Mouse (Mus musculus) hindbrain, embryonic 15.5 days (tissue): ENCODE measurements around the gene Hpdl. TPM values are rescaled to one million over a fixed set of nuclear protein-coding genes. Genes with fewer than 3 reads are reported as not detected.
"Not testable (repeated sequence)": the region's sequence is repeated elsewhere in the genome, so short reads cannot be mapped to it uniquely, and the experiment has no call there.

Source experiments
- ATAC-seq: fragments of 200-750 bp; cut with Nextera tagmentation; 2 replicates; pipeline ENCODE4 v1.8.0; 2017; ENCODE audit warnings: low read depth, moderate number of reproducible peaks, moderate TSS enrichment; ENCODE audit not compliant: low FRiP score
- H3K27ac ChIP-seq: fragments of 300-500 bp; sonication (generic); replicated peaks from 2 replicates; pipeline ENCODE4 v1.5.1; 2015; ENCODE audit warnings: mild to moderate bottlenecking, inconsistent platforms
- H3K27me3 ChIP-seq: fragments of 300-500 bp; sonication (generic); 2 replicates; pipeline ENCODE4 v1.6.1; 2015; ENCODE audit warnings: control low read depth, inconsistent platforms
- H3K36me3 ChIP-seq: fragments of 300-500 bp; sonication (generic); 2 replicates; pipeline ENCODE4 v1.6.1; 2015; ENCODE audit warnings: control low read depth, inconsistent platforms
- H3K4me1 ChIP-seq: fragments of 300-500 bp; sonication (generic); replicated peaks from 2 replicates; pipeline ENCODE4 v1.6.1; 2015; ENCODE audit warnings: control low read depth, inconsistent platforms
- H3K4me2 ChIP-seq: fragments of 300-500 bp; sonication (generic); 2 replicates; pipeline ENCODE4 v1.6.1; 2015; ENCODE audit warnings: moderate library complexity, mild to moderate bottlenecking, inconsistent platforms
- H3K4me3 ChIP-seq: fragments of 300-500 bp; sonication (generic); 2 replicates; pipeline ENCODE4 v1.5.1; 2015; ENCODE audit warnings: mild to moderate bottlenecking, inconsistent platforms
- H3K9ac ChIP-seq: fragments of 300-500 bp; sonication (generic); 2 replicates; pipeline ENCODE4 v1.6.1; 2015; ENCODE audit warnings: inconsistent platforms
- H3K9me3 ChIP-seq: fragments of 300-500 bp; sonication (generic); 2 replicates; pipeline ENCODE4 v1.6.1; 2016; ENCODE audit warnings: control low read depth, inconsistent platforms
- WGBS: fragments of 180-500 bp; shearing (Covaris S2); methylation state at CpG from one replicate; pipeline ENCODE4 v1.1.7; 2015; 5-methylcytosine and 5-hydroxymethylcytosine counted together
- polyA plus RNA-seq: library from polyadenylated mRNA; unstranded; fragments of >200 nt; fragmentation: Nextera tagmentation; extraction: Ambion mirVana; gene quantifications from 2 replicates; pipeline ENCODE4 v1.2.1, GENCODE M21; 2015

The Hpdl gene
- 1.9 and 2.0 TPM in 2 replicates for polyA plus RNA-seq

DNA sequence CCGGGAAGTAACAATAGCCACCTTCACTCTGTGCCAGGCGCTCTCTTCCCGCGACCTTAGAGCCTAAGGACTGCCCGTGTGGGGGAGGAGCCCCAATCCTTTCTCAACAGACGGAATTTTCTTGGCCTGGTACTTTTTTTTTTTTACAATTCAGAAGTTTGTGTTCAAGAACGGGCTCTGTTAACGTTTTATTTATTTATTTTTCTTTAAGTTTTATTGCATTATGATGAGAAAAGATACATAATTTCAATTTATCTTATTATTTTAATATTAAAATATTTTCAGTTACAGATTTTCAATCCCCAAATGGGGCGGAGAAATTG lies at the start of gene Hpdl:
Gene Hpdl (minus strand): TSS at position 14 of the 323 bp plus-strand sequence.
- Histone ChIP-seq H3K4me1 (peaks cover 27% of the 10 kb centered on the region), H3K4me2 (peak within 1 kb of the TSS; percentile 79), H3K27me3 (peaks cover 26% of the 10 kb centered on the region; the same call in 1 of the 2 replicates), H3K9me3 (no peaks in the 10 kb centered on the region), H3K27ac (no peak within 1 kb of the TSS), H3K4me3 (peak within 1 kb of the TSS; percentile 39), H3K36me3 (no peaks in the 10 kb centered on the region), H3K9ac (peak within 1 kb of the TSS; percentile 26)
- no peak for ATAC-seq
- 10% methylated on average over 9 of the region's 9 CpGs for WGBS

DNA sequence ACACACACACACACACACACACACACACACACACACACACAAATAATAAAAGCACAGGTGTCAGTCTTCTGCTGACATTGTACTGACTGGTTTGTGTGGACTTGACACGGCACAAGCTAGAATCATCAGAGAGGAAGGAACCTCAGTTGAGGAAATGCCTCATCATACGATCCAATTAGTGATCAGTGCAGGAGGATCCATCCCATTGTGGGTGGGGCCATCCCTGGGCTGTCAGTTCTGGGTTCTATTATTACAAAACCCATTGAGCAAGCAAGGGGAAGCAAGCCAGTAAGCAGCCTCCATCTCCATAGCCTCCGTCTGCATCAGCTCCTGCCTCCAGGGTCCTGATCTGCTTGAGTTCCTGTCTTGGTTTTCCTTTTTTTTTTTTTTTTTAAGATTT lies 48.4 kb upstream of the Hpdl start:
- Histone ChIP-seq H3K4me3 (no peak overlapping the region), H3K9ac (no peak overlapping the region), H3K27me3 (no peaks in the 10 kb centered on the region), H3K36me3 (no peaks in the 10 kb centered on the region), H3K4me1 (no peaks in the 10 kb centered on the region), H3K27ac (no peak overlapping the region), H3K4me2 (no peak overlapping the region), H3K9me3 (no peaks in the 10 kb centered on the region)
- WGBS = 84% methylated on average over 3 of the region's 3 CpGs
- ATAC-seq = no peak

DNA sequence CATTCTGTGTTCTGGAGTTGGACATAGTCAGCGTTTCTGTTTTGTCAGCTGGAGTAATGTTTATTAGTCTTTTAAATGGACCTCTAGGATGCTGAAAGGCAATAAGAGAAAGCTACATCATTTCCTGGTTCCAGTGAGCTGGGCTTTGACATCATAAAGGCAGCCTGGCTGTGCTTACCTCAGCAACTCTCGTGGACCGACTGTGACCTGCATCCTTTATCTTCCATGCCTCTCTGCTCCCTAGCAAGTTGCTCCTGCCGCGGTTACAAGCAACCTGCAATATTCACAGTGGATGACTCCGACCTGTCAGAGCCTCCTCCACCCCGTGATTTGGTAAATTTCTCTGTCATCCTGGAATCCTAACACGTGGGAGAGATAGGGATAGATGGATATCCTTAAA lies 40.5 kb upstream of the Hpdl start:
- Histone ChIP-seq H3K4me2 (no peak overlapping the region), H3K4me3 (no peak overlapping the region), H3K27ac (no peak overlapping the region), H3K27me3 (no peaks in the 10 kb centered on the region), H3K9ac (no peak overlapping the region), H3K36me3 (no peaks in the 10 kb centered on the region), H3K9me3 (no peaks in the 10 kb centered on the region), H3K4me1 (no peaks in the 10 kb centered on the region)
- WGBS = 60% methylated on average over 8 of the region's 8 CpGs
- no peak for ATAC-seq

DNA sequence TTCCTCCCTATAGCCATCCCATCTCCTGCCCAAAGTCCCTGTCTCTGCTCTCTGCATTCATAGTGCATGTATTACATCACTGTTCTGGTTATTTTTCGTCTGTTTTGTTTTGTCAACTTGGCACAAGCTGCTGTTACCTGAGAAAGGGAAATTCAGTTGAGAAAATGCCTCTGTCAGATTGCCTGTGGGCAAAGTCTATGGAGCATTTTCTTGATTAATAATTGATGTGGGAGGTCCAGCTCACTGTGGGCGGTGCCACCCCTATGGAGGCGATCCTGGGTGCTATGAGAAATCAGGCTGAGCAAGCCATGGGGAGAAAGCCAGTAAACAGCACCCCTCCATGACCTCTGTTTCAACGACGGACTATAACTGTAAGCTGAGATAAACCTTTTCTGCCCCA lies 38.2 kb upstream of the Hpdl start:
- Histone ChIP-seq H3K4me2 (no peak overlapping the region), H3K27ac (no peak overlapping the region), H3K4me1 (no peaks in the 10 kb centered on the region), H3K9ac (no peak overlapping the region), H3K36me3 (no peaks in the 10 kb centered on the region), H3K4me3 (no peak overlapping the region), H3K9me3 (no peaks in the 10 kb centered on the region), H3K27me3 (no peaks in the 10 kb centered on the region)
- ATAC-seq = no peak
- WGBS = 71% methylated on average over 5 of the region's 5 CpGs

DNA sequence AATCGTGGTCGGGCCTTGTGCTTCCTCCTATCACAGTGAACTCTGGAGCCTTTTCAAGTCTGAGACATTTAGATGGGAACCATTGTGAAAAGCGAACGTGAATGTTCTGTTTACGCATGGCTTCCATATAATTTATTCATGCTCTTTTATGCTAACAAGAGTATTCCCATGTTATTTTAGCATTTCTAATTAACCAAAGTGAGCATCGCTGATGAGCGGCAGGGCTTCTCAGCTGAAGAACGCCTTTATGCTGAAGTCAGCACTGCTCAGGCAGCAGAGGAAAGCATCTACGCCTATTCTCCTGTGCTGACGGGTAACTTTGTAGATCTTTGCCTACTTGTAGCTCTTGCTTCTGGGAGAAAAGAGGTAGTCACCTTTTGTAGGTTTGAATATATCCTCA lies 35.7 kb upstream of the Hpdl start:
- no peak overlapping the region for H3K4me2 ChIP-seq
- no peak for ATAC-seq
- H3K9ac ChIP-seq = no peak overlapping the region
- WGBS = 38% methylated on average over 10 of the region's 10 CpGs
- H3K27ac ChIP-seq = no peak overlapping the region
- H3K4me1 ChIP-seq = no peaks in the 10 kb centered on the region
- no peaks in the 10 kb centered on the region for H3K36me3 ChIP-seq
- H3K27me3 ChIP-seq = no peaks in the 10 kb centered on the region
- no peak overlapping the region for H3K4me3 ChIP-seq
- no peaks in the 10 kb centered on the region for H3K9me3 ChIP-seq

DNA sequence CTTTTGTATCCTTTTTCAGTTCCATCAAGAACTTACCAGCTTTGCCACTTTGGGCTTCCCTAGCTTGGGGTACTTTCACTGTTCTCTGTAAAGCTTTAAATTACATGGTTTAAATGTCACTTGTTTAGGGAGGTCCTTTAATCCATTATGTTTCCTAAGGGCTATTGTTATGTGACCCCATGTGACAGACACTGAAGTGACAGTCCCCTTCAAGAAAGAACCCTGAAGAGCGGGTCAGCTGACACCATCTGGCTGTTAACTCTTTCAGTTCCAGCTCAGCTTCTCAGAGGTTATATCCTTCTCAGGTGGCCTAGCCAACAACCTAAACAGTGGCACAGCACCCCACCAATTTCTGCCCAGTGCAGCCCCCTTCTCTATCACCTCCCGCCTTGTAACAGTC lies 32.8 kb upstream of the Hpdl start:
- ATAC-seq = no peak
- Histone ChIP-seq H3K4me3 (no peak overlapping the region), H3K9ac (no peak overlapping the region), H3K4me2 (no peak overlapping the region), H3K27ac (no peak overlapping the region), H3K27me3 (no peaks in the 10 kb centered on the region), H3K4me1 (no peaks in the 10 kb centered on the region), H3K9me3 (no peaks in the 10 kb centered on the region), H3K36me3 (no peaks in the 10 kb centered on the region)
- 16% methylated on average over 2 of the region's 2 CpGs for WGBS

DNA sequence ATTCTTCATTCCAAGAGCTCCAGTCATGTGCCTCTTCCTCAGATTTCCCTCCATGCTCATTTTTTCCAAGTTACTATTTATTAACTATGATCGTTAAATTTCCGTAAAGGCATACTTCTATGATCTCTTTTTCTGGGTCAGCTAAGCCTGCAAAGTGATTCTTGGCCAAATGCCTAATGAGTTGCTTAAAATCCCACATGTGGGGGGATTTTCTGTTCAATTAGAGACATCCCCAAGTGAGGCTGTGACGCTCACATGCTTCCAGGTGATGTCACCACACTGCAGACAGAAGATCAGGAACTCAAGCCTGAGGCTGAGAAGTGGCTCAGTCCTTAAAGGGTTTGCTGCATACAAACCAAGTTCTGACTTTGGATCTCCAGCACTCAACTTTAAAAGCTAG lies 28.4 kb upstream of the Hpdl start:
- 77% methylated on average over 3 of the region's 3 CpGs for WGBS
- Histone ChIP-seq H3K4me1 (no peaks in the 10 kb centered on the region), H3K4me3 (no peak overlapping the region), H3K9me3 (no peaks in the 10 kb centered on the region), H3K27me3 (no peaks in the 10 kb centered on the region), H3K27ac (no peak overlapping the region), H3K36me3 (no peaks in the 10 kb centered on the region), H3K9ac (no peak overlapping the region), H3K4me2 (no peak overlapping the region)
- no peak for ATAC-seq

DNA sequence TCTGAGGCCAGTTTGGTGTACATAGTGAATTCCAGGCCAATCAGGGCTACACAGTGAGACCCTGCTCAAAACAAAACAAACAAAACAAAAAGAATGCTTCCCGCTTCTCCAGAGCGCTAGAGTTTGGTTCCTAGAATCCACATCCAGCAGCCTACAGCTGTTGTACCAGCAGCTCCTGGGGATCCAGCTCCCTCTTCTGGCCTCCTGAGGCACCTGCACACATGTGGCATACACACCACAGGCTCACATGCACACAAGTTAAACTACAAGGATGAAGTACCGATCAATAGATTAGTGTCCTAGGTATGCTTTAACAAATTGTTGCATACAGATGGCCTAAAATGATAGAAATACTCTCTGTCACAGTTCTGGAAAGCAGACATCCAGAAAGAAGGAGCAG lies 22.8 kb upstream of the Hpdl start:
- H3K9me3 ChIP-seq = no peaks in the 10 kb centered on the region
- H3K4me3 ChIP-seq = no peak overlapping the region
- no peaks in the 10 kb centered on the region for H3K36me3 ChIP-seq
- ATAC-seq = no peak
- no peak overlapping the region for H3K4me2 ChIP-seq
- no peak overlapping the region for H3K9ac ChIP-seq
- no peaks in the 10 kb centered on the region for H3K4me1 ChIP-seq
- WGBS = 88% methylated on average over 3 of the region's 3 CpGs
- no peak overlapping the region for H3K27ac ChIP-seq
- H3K27me3 ChIP-seq = no peaks in the 10 kb centered on the region

DNA sequence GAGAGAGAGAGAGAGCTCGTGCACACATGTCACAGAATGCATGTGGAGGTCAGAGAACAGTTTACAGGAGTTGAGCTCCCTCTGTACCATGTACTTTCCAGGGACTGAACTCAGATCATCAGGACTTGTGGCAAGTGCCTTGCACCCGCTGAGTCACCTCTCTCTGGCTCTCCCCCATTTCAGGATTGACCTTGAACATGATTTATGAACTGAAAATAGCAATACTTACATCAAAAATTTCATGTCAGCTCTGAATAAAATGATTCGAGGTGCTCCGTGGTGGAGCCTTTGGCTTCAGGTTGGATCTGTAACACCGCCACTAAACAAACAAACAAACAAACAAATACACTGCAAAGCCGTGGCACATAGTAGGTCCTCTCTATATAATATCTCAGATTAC lies 19.3 kb upstream of the Hpdl start:
- 87% methylated on average over 6 of the region's 6 CpGs for WGBS
- no peak overlapping the region for H3K27ac ChIP-seq

DNA sequence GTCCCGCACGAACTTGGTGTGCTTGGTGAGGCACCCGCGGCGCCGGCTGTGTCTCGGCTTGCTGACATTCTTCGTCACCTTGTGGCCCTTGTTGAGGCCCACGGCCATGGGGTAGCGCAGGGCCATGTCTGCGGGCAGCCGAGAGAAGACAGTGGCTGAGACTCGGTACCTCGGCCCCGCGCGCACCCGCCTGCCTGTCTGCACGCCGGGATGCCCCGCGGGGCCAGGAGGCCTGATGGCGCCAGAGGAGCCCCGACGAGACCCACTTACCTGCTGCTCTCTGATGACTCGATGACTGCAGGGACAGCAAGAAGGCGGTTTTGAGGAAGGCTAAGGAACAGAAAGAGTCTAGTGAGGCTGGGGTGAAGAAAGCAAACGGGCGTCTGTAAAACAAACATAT lies 18.6 kb upstream of the Hpdl start:
- 34% methylated on average over 21 of the region's 29 CpGs for WGBS
- not testable (repeated sequence) for H3K9ac ChIP-seq, H3K9me3 ChIP-seq, H3K36me3 ChIP-seq, H3K4me3 ChIP-seq, H3K27me3 ChIP-seq, H3K27ac ChIP-seq, ATAC-seq, H3K4me1 ChIP-seq
- H3K4me2 ChIP-seq = 0 out of 2 replicates have a peak overlapping the region, but pooled peaks have one; percentile 23

More for the DNA sequence above, 19.3 kb upstream of the Hpdl start:
- Histone ChIP-seq H3K36me3 (no peaks in the 10 kb centered on the region), H3K27me3 (no peaks in the 10 kb centered on the region), H3K9me3 (no peaks in the 10 kb centered on the region), H3K4me1 (no peaks in the 10 kb centered on the region), H3K9ac (no peak overlapping the region), H3K4me3 (no peak overlapping the region), H3K4me2 (no peak overlapping the region)
- ATAC-seq = no peak

DNA sequence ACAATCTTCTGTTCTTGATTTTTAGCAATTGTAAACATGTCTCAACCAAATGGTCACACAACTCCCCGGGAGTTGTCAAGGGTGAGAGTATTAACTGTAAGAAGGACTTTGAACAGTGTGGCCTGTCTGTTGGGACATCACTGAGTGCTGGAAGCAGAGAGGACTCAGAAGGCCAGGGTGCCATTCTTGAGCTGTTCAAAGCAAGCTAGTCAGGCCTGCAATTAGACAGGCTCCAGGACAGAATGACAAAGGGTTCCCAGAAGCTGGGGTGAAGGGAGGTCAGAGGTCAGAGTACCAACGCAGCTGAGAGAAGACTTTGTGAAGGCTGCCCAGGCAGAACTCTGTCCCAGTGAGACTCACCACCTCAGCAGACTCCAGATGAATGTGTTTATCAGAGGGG lies 17.5 kb upstream of the Hpdl start:
- Histone ChIP-seq H3K4me3 (no peak overlapping the region), H3K9ac (no peak overlapping the region), H3K9me3 (no peaks in the 10 kb centered on the region), H3K27me3 (no peaks in the 10 kb centered on the region), H3K27ac (no peak overlapping the region), H3K4me1 (no peaks in the 10 kb centered on the region), H3K36me3 (no peaks in the 10 kb centered on the region), H3K4me2 (no peak overlapping the region)
- WGBS = 18% methylated on average over 2 of the region's 2 CpGs
- ATAC-seq = no peak

DNA sequence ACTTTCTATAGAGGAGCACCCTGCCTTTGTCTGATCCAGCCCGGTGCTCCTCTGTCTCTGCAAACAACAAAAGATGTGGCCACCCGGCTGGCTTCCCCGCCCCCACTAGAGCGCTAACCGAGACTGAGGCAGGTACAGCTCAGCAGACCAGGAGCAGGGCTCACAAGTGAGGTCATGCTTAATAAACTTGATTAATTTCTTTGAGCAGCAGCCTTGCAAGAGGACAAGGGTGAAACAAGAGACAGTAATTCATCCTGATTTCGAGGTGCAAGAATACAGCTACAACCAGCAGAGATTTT lies 8.5 kb upstream of the Hpdl start:
- H3K27ac ChIP-seq = peak overlapping the region; percentile 57
- 0 out of 2 replicates have a peak, but pooled peaks have one; percentile 44 for ATAC-seq

DNA sequence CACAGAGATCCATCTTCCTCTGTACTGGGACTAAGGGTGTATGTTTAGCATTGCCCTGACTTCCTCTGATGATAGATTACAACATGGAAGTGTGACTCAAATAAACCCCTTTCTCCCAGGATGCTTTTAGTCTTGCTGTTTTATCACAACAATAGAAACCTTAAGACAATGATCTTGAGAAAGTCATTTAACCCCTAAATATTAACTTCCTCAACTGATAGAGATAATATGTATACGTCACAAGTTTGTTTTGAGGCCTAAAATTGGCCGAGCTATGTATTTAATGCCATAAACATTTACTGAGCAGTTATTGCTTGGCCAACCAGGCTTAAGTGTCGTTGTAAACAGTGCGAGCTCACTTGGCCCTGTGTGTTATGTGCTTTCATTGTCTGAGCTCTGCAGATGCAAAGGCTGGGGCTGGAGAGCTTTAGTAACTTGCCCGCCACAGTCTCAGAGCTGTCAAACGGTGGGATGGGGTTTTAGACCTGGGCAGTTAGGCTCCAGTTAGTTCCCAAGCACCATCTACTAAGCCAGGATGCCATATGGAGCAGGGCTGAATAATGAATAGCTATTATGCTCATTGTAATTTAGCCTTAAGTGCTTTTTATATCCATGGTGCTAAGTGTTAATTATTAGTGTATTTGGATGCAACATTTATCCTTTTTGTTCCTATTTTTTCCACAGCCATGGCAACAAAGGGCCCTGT lies 8.0 kb upstream of the Hpdl start:
- 33% methylated on average over 6 of the region's 6 CpGs for WGBS
- no peaks in the 10 kb centered on the region for H3K9me3 ChIP-seq
- peak overlapping the region; percentile 57 for H3K27ac ChIP-seq
- ATAC-seq = no peak
- H3K36me3 ChIP-seq = no peaks in the 10 kb centered on the region
- no peak overlapping the region for H3K4me2 ChIP-seq
- H3K4me3 ChIP-seq = no peak overlapping the region
- peaks cover 17% of the 10 kb centered on the region for H3K4me1 ChIP-seq
- H3K27me3 ChIP-seq = no peaks in the 10 kb centered on the region
- H3K9ac ChIP-seq = no peak overlapping the region

More for the DNA sequence above, 8.5 kb upstream of the Hpdl start:
- no peak overlapping the region for H3K4me3 ChIP-seq
- no peaks in the 10 kb centered on the region for H3K36me3 ChIP-seq
- no peaks in the 10 kb centered on the region for H3K9me3 ChIP-seq
- WGBS = 9% methylated on average over 6 of the region's 6 CpGs
- H3K4me2 ChIP-seq = no peak overlapping the region
- peaks cover 16% of the 10 kb centered on the region for H3K4me1 ChIP-seq
- H3K27me3 ChIP-seq = no peaks in the 10 kb centered on the region
- no peak overlapping the region for H3K9ac ChIP-seq
